Comparison of ENCODE assay signal across 33 mouse cellular contexts in the genomic region with DNA sequence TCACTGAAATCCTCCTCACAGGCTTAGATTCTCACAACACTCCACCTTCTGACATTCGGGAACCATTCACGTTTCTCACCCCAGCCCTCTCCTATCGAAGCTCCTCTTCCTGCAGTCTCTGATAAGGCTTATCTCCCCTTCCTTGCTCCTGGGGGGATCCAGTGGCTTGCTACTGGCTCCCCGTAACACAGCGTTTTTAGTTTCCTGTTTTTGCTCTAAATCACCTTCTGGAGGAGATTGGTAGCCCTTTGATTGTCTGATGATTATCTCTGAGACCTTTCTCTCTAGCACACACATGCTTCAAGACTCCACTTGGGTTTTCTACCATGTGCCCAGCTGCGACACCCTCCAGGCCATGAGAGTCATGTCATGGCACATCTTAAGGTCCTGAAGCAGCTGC.
DNase-seq lines count a peak whose midpoint lies in the region; ATAC-seq and TF ChIP-seq lines count a peak whose summit lies in the region.
"Had no signal": no experiment of that assay in that cellular context is flagged by ENCODE, and none has a peak within 500 bp of the region (broad histone marks: within the 10 kb centered on the region; RNA-seq: fewer than 3 reads in every experiment).

No protein-coding gene starts in this region.

- H3K36me3 ChIP-seq in G1E (replicated peaks), result no peaks in the 10 kb centered on the region
- no peaks in the 10 kb centered on the region for H3K36me3 ChIP-seq in liver, embryonic 16.5 days (ENCODE audit: control insufficient read depth, insufficient read depth)
- H3K36me3 ChIP-seq: embryonic facial prominence, embryonic 12.5 days; hindbrain, embryonic 10.5 days; kidney, embryonic 15.5 days; neural tube, embryonic 13.5 days had no signal

- no peaks in the 10 kb centered on the region for H3K27me3 ChIP-seq in G1E (ENCODE audit: insufficient read depth, low read length)
- H3K27me3 ChIP-seq in liver, embryonic 16.5 days (ENCODE audit: control insufficient read depth, insufficient read depth, low read depth, low read length), result no peaks in the 10 kb centered on the region
- H3K27me3 ChIP-seq: CH12.LX; embryonic facial prominence, embryonic 12.5 days; kidney, embryonic 15.5 days; neural tube, embryonic 13.5 days had no signal

- TF ChIP-seq CTCF in G1E (IDR thresholded peaks at IDR 0.05; ENCODE audit: low read depth, low read length), result no peak
- no peak for TF ChIP-seq CTCF in left cerebral cortex, adult 2 months (IDR thresholded peaks at IDR 0.05)

- intact Hi-C loops in left cerebral cortex, adult 2 months (cut with DNase I), result no loop called here

- H3K27ac ChIP-seq in liver, embryonic 16.5 days (ENCODE audit: low read length), result no peak overlapping the region
- H3K27ac ChIP-seq in left cerebral cortex, adult 2 months, result no peak overlapping the region
- H3K27ac ChIP-seq: embryonic facial prominence, embryonic 12.5 days; gastrocnemius, adult 2 months; hindbrain, embryonic 10.5 days; hindbrain, postnatal 0 days; kidney, embryonic 15.5 days; limb, embryonic 10.5 days; neural tube, embryonic 13.5 days had no signal

- H3K4me1 ChIP-seq in G1E (ENCODE audit: insufficient read depth, low read depth, low read length), result peaks cover 17% of the 10 kb centered on the region; the same call in 1 of the 2 replicates
- H3K4me1 ChIP-seq in liver, embryonic 16.5 days (ENCODE audit: control insufficient read depth, low read depth, low read length), result peaks cover 16% of the 10 kb centered on the region

- H3K9ac ChIP-seq in liver, embryonic 16.5 days (ENCODE audit: low read depth, low read length), result no peak overlapping the region
- H3K9ac ChIP-seq: embryonic facial prominence, embryonic 12.5 days; kidney, embryonic 15.5 days; neural tube, embryonic 13.5 days had no signal

- ATAC-seq in G1E (ENCODE audit: extremely low read depth, insufficient number of reproducible peaks, low FRiP score, poor library complexity, severe bottlenecking), result peak; percentile 71
- ATAC-seq in liver, embryonic 16.5 days (ENCODE audit: low read depth), result peak; percentile 64; the same call in 1 of the 2 replicates
- no peak for ATAC-seq in megakaryocyte, adult 5-6 weeks (ENCODE audit: poor library complexity, severe bottlenecking)
- ATAC-seq: forebrain, embryonic 14.5 days; hindbrain, postnatal 0 days; intestine, embryonic 16.5 days; lung, postnatal 0 days; midbrain, embryonic 16.5 days had no signal

- H3K9me3 ChIP-seq in G1E (replicated peaks), result no peaks in the 10 kb centered on the region
- no peaks in the 10 kb centered on the region for H3K9me3 ChIP-seq in liver, embryonic 16.5 days (replicated peaks; ENCODE audit: control insufficient read depth, low read length)
- H3K9me3 ChIP-seq: embryonic facial prominence, embryonic 12.5 days; hindbrain, embryonic 10.5 days; kidney, embryonic 15.5 days; limb, embryonic 10.5 days; megakaryocyte, embryonic 14.5 days; neural tube, embryonic 13.5 days had no signal

- 12% methylated on average over 6 of the region's 6 CpGs for WGBS in liver, embryonic 16.5 days (ENCODE audit: insufficient replicate concordance)

- DNase-seq in G1E (ENCODE audit: low spot score) (peak; percentile 16), liver (peak; percentile 28)
- DNase-seq in c-Kit-positive CD71-positive TER-119-negative erythroid progenitor cells, embryonic 14.5 days (ENCODE audit: low read depth), result peak; percentile 10
- no peak for DNase-seq in adrenal gland, postnatal 36 days
- DNase-seq in adrenal gland, postnatal 10 days, result no peak
- DNase-seq in left cerebral cortex, adult 2 months (ENCODE audit: extremely low spot score in 1 of 2, low spot score in 2 of 2), result no peak
- DNase-seq: adrenal gland, postnatal 14 days; B cell, adult 2 months; cerebellum, adult 11-12 months; cerebellum, postnatal 10 days; gastrocnemius, adult 2 months; heart, postnatal 10 days; kidney, postnatal 36 days; retina, postnatal 1 day; thymus, adult 2 months; thymus, postnatal 4 days had no signal

- no peak overlapping the region for H3K4me2 ChIP-seq in liver, embryonic 16.5 days (ENCODE audit: low read depth, low read length)
- H3K4me2 ChIP-seq: embryonic facial prominence, embryonic 12.5 days; heart, embryonic 11.5 days; kidney, embryonic 15.5 days; neural tube, embryonic 13.5 days had no signal

- H3K4me3 ChIP-seq in G1E (ENCODE audit: low read depth, low read length), result no peak overlapping the region
- H3K4me3 ChIP-seq in liver, embryonic 16.5 days (ENCODE audit: low read depth, low read length), result no peak overlapping the region
- H3K4me3 ChIP-seq in left cerebral cortex, adult 2 months, result no peak overlapping the region
- H3K4me3 ChIP-seq: embryonic facial prominence, embryonic 12.5 days; erythroblast, embryonic 14.5 days; gastrocnemius, adult 2 months; hindbrain, embryonic 10.5 days; kidney, embryonic 15.5 days; limb, embryonic 10.5 days; megakaryocyte, embryonic 14.5 days; myocyte; neural tube, embryonic 13.5 days had no signal

Comparison
In these comparisons a context has a peak if more than half of its experiments do, and no peak if none do; other contexts are left out.
1. DNase-seq: peak in G1E (single experiment), c-Kit-positive CD71-positive TER-119-negative erythroid progenitor cells, embryonic 14.5 days (single experiment) and liver (single experiment); none in adrenal gland, postnatal 36 days (0 of 2), adrenal gland, postnatal 10 days (single experiment) and left cerebral cortex, adult 2 months (0 of 2).